Mouse (Mus musculus): ENCODE results near the gene Usp10. TPM values are rescaled to one million over a fixed set of nuclear protein-coding genes. Genes with fewer than 3 reads are reported as not detected.

Usp10 gene
- polyA plus RNA-seq, 1 experiment from 2014 or later: 142 TPM

DNA sequence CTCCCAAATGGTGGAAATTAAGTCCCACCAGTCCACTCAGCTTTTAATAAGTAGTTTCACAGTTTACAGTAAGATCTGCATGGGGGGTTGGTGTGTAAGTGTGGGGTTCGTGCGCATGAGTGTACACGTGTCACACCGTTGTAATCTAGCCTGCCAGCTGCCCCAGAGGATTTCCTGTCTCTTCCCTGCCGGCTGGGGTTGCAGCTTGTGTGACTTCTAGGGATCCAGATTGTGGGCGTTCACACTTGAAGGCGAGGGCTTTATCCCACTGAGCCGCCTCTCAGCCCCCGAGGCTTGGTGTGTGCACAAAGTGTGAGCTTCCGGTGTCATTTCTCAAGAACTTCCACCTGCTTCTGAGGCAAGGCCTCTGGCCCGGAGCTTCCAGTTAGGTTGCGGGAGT lies 62.4 kb downstream of the Usp10 start:
- 44% methylated on average over 12 of the region's 12 CpGs for WGBS

DNA sequence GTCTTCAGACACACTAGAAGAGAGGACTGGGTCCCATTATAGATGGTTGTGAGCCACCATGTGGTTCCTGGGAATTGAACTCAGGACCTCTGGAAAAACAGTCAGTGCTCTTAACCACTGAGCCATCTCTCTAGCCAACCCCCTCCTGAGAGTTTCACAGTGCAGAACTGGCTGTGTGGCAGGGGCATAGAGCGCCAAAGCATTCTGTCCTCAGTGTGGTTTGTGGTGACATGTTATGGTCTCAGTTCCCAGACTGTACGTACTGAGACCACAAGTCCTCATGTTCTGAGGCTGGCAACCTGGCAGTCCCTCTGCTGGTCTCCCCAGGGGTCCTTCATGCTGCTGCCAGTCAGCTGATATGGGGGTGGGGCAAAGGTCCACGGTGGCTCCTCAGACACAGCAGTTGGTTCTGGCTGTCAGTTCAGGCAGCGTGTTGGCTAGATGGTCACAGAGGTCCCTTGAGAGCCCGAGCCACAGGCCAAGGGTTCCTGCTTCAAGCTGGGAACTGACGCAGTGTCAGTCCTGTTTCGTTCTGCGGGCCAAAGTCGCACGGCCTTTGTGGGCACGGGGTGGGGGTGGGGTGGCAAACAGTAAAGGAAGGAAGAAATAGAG lies 68.7 kb downstream of the Usp10 start:
- Histone ChIP-seq H3K9me3 (no peaks in the 10 kb centered on the region), H3K4me1 (peaks cover 10% of the 10 kb centered on the region; the same call in 1 of the 2 replicates), H3K27me3 (no peaks in the 10 kb centered on the region), H3K4me3 (no peak overlapping the region), H3K9ac (no peak overlapping the region), H3K36me3 (no peaks in the 10 kb centered on the region), H3K4me2 (replicated peaks) (no peak overlapping the region), H3K27ac (no peak overlapping the region)
- 65% methylated on average over 11 of the region's 11 CpGs for WGBS
- no peak for ATAC-seq (ENCODE audit: low FRiP score, low read depth)

More for the DNA sequence above, 62.4 kb downstream of the Usp10 start:
- Histone ChIP-seq H3K4me3 (no peak overlapping the region), H3K4me1 (peaks cover 16% of the 10 kb centered on the region), H3K9ac (no peak overlapping the region), H3K9me3 (peaks cover 3% of the 10 kb centered on the region; the same call in 1 of the 2 replicates), H3K27me3 (no peaks in the 10 kb centered on the region), H3K27ac (no peak overlapping the region), H3K36me3 (no peaks in the 10 kb centered on the region), H3K4me2 (replicated peaks) (no peak overlapping the region)
- no peak for ATAC-seq (ENCODE audit: low FRiP score, low read depth)

DNA sequence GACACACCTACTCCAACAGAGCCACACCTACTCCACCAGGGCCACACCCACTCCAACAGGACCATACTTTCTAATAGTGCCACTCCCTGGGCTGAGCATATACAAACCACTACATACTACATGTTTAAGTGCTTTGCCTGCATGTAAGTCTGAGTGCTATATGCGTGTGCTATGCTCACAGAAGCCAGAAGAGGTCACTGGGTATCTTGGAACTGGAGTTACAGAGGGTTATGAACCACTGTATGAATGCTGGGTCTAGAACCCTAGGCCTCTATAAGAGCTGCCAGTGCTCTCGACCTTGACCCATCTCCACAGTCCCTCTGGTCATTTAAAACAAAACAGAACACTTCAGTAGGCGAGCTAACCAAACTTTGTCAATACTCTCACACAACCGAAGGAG lies 71.1 kb downstream of the Usp10 start:
- ATAC-seq (ENCODE audit: low FRiP score, low read depth): no peak
- Histone ChIP-seq H3K4me1 (0 out of 2 replicates have a peak, but pooled peaks cover 3% of the 10 kb centered on the region), H3K27me3 (no peaks in the 10 kb centered on the region), H3K9me3 (no peaks in the 10 kb centered on the region), H3K27ac (no peak overlapping the region), H3K4me3 (no peak overlapping the region), H3K9ac (no peak overlapping the region), H3K4me2 (replicated peaks) (no peak overlapping the region), H3K36me3 (no peaks in the 10 kb centered on the region)
- 81% methylated on average over 4 of the region's 4 CpGs for WGBS

DNA sequence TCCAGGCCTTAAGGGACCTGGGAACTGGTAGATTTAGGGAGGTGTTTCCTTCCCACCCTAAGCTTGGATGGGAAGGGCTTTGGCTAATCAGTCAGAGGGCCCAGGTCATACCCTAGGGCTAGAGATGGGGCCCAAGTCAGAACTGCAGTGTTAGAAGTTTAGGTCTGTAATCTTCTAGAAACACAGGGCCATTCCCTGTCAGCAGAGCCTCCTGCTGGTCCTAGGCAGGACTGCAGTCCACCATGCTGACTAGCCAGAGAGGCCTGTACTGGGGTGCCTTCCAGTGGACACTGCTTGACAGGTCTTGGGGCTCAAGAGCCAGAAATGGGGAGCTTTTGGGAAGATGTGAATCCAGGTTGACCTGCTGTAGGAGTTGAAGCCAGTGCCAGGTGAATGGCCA lies 73.9 kb downstream of the Usp10 start:
- Histone ChIP-seq H3K9ac (no peak overlapping the region), H3K4me1 (0 out of 2 replicates have a peak, but pooled peaks cover under 1% of the 10 kb centered on the region), H3K27ac (no peak overlapping the region), H3K36me3 (no peaks in the 10 kb centered on the region), H3K4me3 (no peak overlapping the region), H3K9me3 (no peaks in the 10 kb centered on the region), H3K4me2 (replicated peaks) (no peak overlapping the region), H3K27me3 (no peaks in the 10 kb centered on the region)
- no peak for ATAC-seq (ENCODE audit: low FRiP score, low read depth)

DNA sequence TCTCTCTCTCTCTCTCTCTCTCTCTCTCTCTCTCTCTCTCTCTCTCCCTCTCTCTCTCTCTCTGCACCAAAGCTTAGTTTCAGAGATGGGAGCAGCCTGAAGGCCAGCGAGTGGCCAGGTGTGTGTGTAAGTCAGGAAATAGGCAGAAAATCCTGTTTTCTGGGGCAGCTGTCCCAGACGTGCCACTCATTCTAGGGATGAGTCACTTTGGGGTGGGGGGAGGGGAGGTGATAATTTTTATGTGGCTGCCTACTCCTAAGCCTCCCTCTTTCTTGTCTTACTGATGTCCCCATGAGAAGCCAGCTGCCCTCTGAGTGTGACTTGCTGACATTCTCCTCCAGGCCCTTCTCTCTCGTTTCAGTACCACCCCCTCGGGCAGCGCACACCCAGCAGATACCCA lies 76.0 kb downstream of the Usp10 start:
- H3K27me3 ChIP-seq: peaks cover 5% of the 10 kb centered on the region
- H3K4me3 ChIP-seq: no peak overlapping the region
- H3K9me3 ChIP-seq: no peaks in the 10 kb centered on the region
- H3K27ac ChIP-seq: no peak overlapping the region
- H3K36me3 ChIP-seq: no peaks in the 10 kb centered on the region
- 60% methylated on average over 5 of the region's 5 CpGs for WGBS
- H3K4me2 ChIP-seq (replicated peaks): no peak overlapping the region
- no peaks in the 10 kb centered on the region for H3K4me1 ChIP-seq
- ATAC-seq (ENCODE audit: low FRiP score, low read depth): no peak
- H3K9ac ChIP-seq: no peak overlapping the region

DNA sequence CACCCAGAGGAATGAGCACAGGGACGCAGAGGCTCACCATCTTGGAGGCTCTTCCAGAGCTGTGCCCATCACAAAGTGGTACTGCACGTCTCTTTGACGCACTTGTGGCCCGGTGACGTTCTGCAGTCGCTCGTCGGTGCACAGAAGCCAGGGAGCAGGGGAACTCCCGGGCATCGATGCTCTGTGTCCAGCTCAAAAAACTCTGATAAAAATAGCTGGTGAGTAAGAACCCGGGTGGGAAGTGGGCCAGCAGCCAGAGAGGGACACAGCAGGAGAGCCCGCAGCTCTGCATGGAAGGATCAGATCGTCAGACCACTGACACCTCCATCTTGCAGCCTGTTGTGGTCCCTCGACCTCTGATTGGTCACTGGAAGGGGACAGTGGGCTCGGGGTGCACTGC lies 77.9 kb downstream of the Usp10 start:
- Histone ChIP-seq H3K9ac (no peak overlapping the region; the same call in 1 of the 2 replicates), H3K27me3 (peaks cover 20% of the 10 kb centered on the region), H3K36me3 (no peaks in the 10 kb centered on the region), H3K4me1 (peaks cover 12% of the 10 kb centered on the region), H3K9me3 (no peaks in the 10 kb centered on the region), H3K27ac (no peak overlapping the region), H3K4me2 (replicated peaks) (no peak overlapping the region), H3K4me3 (no peak overlapping the region)
- 72% methylated on average over 15 of the region's 15 CpGs for WGBS
- no peak for ATAC-seq (ENCODE audit: low FRiP score, low read depth)

DNA sequence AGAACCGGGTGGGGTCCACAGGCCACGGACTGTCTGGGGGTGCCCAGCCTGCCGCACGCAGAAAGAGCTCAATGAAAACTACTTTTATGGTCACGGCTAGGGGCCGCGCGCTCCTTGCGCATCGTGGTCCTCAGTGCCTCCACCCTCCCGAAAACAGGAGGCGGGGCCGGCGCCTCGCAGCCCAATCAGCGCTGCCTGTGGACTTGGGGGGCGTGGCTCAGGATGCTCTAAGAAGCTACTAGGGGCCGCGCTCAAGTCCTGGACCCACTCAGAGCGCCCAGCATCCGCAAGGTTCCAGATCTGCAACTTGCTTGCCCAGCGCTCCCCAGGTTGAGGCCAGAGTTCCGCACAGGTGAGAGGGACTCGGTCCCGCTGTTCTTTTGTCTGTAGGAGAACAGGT lies 82.1 kb downstream of the Usp10 start, which contains the start of gene Crispld2:
TSS of gene Crispld2 (plus strand) at position 190 of the 400 bp plus-strand sequence.
- H3K4me3 ChIP-seq: peak within 1 kb of the TSS; percentile 46
- H3K9me3 ChIP-seq: no peaks in the 10 kb centered on the region
- H3K27ac ChIP-seq: no peak within 1 kb of the TSS
- H3K27me3 ChIP-seq: peaks cover 29% of the 10 kb centered on the region
- peak within 1 kb of the TSS; percentile 74 for H3K4me2 ChIP-seq (replicated peaks)
- ATAC-seq (ENCODE audit: low FRiP score, low read depth): peak; percentile 88
- peaks cover 34% of the 10 kb centered on the region for H3K4me1 ChIP-seq
- H3K36me3 ChIP-seq: no peaks in the 10 kb centered on the region
- peak within 1 kb of the TSS; percentile 43 for H3K9ac ChIP-seq
- WGBS: under 1% methylated on average over 25 of the region's 25 CpGs

DNA sequence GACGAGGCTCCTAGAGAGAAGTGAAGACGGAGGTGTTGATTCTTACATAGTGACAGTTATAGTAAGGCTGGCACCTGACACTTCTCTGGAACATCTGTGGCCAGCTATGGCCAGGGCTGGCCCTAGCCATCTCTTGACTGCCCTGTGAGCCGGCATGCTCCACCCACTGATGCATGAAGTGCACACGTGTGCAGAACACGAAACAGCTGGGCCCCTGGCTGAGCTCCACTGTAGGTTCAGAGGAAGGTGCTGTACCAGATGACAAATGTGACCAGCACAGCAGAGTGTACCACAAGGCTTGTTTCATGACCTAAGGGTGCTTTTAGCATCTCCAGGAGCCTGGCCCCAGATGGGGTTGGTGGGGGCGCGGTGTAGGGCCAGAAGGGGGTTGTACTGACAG lies 84.0 kb downstream of the Usp10 start:
- Histone ChIP-seq H3K9me3 (no peaks in the 10 kb centered on the region), H3K36me3 (no peaks in the 10 kb centered on the region), H3K4me1 (peaks cover 38% of the 10 kb centered on the region), H3K27ac (no peak overlapping the region), H3K9ac (0 out of 2 replicates have a peak overlapping the region, but pooled peaks have one; percentile 8), H3K4me2 (replicated peaks) (peak overlapping the region; percentile 74), H3K27me3 (peaks cover 29% of the 10 kb centered on the region), H3K4me3 (no peak overlapping the region)
- 42% methylated on average over 7 of the region's 7 CpGs for WGBS
- ATAC-seq (ENCODE audit: low FRiP score, low read depth): peak; percentile 41; the same call in 1 of the 2 replicates

DNA sequence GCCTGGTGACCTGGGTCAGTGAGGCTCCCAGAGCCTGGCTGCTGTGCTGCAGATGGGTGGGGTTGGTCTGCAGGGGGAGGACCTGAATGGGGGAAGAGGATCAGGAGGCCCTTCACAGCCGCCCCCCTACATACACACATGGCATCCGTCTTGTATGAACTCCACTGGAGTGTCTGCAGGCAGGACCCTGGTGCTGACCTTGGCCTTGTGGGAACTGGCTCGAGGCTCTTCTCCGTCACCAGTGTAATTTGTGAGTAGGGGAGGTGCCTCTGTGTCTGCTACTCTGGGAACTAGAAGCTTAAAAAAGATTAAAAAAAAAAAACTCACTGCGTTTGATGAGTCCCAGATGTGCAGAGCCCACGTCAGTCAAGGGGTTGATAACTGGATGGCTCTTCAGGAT lies 84.4 kb downstream of the Usp10 start:
- Histone ChIP-seq H3K27me3 (peaks cover 29% of the 10 kb centered on the region), H3K27ac (no peak overlapping the region), H3K9ac (no peak overlapping the region), H3K4me1 (peaks cover 38% of the 10 kb centered on the region), H3K4me2 (replicated peaks) (peak overlapping the region; percentile 74), H3K36me3 (no peaks in the 10 kb centered on the region), H3K4me3 (no peak overlapping the region), H3K9me3 (no peaks in the 10 kb centered on the region)
- whole genome bisulfite sequencing: 21% methylated on average over 6 of the region's 6 CpGs
- no peak for ATAC-seq (ENCODE audit: low FRiP score, low read depth)

DNA sequence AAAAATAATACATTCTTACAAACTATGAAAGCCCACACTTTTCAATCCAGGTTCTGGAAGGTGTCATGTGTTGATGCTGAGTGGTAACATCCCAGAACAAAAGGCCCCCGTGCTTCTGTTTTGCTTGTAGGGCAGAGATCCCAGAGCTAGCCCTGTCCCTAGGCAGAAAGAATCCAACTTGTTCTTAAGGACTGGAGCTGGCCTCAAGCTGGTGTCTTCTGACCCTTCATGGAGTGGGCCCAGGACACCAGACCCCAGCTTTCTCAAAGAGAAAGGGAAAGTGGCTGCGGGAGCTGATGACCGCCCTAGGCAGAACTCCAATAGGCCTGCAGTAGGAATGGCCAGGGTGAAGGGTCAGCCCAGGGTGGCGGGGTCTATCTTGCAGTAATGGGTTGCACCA lies 87.1 kb downstream of the Usp10 start:
- Histone ChIP-seq H3K36me3 (no peaks in the 10 kb centered on the region), H3K9me3 (no peaks in the 10 kb centered on the region), H3K27me3 (peaks cover 18% of the 10 kb centered on the region), H3K4me1 (peaks cover 46% of the 10 kb centered on the region), H3K4me3 (no peak overlapping the region), H3K9ac (no peak overlapping the region), H3K27ac (no peak overlapping the region), H3K4me2 (replicated peaks) (no peak overlapping the region)
- no peak for ATAC-seq (ENCODE audit: low FRiP score, low read depth)
- WGBS: 82% methylated on average over 4 of the region's 4 CpGs

DNA sequence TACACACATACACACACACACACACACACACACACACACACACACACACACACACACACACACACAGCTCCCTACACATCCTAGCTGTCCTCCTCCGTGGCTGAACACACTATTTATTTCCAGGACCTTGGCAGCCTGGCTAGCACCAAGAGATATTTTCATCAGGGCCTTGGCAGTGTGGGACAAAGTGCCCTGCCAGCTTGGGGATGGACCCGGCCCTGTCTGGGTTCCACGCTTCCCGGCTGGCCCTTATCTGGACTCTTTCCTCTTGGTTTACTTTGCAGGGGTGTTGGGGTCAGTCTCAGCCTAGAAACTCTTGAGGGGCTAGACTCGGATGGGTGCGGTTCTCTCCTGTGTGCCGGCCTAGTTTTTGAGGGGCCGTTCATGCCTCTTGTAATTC lies 90.3 kb downstream of the Usp10 start:
- Histone ChIP-seq H3K4me1 (peaks cover 41% of the 10 kb centered on the region), H3K4me2 (replicated peaks) (no peak overlapping the region), H3K27ac (peak overlapping the region; percentile 58; the same call in 1 of the 2 replicates), H3K36me3 (no peaks in the 10 kb centered on the region), H3K4me3 (no peak overlapping the region), H3K9me3 (no peaks in the 10 kb centered on the region), H3K9ac (0 out of 2 replicates have a peak overlapping the region, but pooled peaks have one; percentile 25), H3K27me3 (no peaks in the 10 kb centered on the region)
- no peak for ATAC-seq (ENCODE audit: low FRiP score, low read depth)
- WGBS: 56% methylated on average over 8 of the region's 8 CpGs

DNA sequence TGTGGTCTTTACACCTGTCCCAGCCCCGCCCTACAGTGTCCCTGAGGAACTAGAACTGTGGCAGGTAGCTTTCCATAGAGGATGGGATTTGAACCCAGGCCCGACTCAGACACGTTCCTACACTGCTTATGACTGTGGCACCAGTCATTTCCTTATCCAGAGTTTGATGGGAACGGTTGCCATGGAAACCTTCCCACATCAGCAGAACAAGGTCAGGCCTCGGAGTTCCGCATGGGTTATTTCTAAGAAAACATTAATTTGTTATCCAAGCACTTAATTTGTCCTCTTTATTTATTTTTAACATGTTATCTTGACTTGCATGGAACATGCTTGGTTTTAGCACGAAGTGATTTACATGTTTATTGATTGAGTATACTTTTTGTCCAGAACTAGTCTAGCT lies 91.6 kb downstream of the Usp10 start:
- H3K4me3 ChIP-seq: no peak overlapping the region
- no peak for ATAC-seq (ENCODE audit: low FRiP score, low read depth)
- no peaks in the 10 kb centered on the region for H3K27me3 ChIP-seq
- H3K9me3 ChIP-seq: no peaks in the 10 kb centered on the region
- no peak overlapping the region for H3K27ac ChIP-seq
- WGBS: 73% methylated on average over 7 of the region's 7 CpGs
- H3K4me1 ChIP-seq: peaks cover 48% of the 10 kb centered on the region
- no peaks in the 10 kb centered on the region for H3K36me3 ChIP-seq
- H3K9ac ChIP-seq: no peak overlapping the region
- H3K4me2 ChIP-seq (replicated peaks): no peak overlapping the region

DNA sequence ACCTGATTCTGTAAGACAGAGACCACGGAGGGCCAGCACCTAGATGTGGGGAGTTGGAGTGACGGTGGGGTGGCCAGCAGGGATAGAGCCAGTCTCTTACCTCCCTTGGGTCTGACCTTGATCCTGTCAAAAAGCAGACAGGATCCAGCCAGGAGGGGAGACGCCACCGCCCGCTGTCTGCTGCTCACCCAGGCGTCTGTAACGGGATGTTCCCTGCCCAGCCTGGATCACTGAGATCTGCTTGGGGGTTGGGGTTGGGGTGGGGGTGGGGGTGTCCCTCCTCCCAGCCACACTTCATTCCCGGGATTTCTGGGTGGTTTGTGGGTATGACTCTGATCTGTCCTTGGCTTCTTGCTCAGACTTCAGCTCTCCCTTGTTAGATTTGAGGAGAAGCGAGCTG lies 92.2 kb downstream of the Usp10 start:
- H3K4me1 ChIP-seq: peaks cover 48% of the 10 kb centered on the region

More for the DNA sequence above, 92.2 kb downstream of the Usp10 start:
- Histone ChIP-seq H3K4me3 (no peak overlapping the region), H3K9ac (no peak overlapping the region), H3K27ac (no peak overlapping the region), H3K27me3 (no peaks in the 10 kb centered on the region), H3K36me3 (no peaks in the 10 kb centered on the region), H3K4me2 (replicated peaks) (no peak overlapping the region), H3K9me3 (no peaks in the 10 kb centered on the region)
- WGBS: 60% methylated on average over 9 of the region's 9 CpGs
- no peak for ATAC-seq (ENCODE audit: low FRiP score, low read depth)
